In genomic region chrX:11880972-11881371, GRCm38 (mm10) we compare ENCODE assay signal across 13 mouse cellular contexts.
DNase-seq lines count a peak whose midpoint lies in the region; ATAC-seq and TF ChIP-seq lines count a peak whose summit lies in the region.
"Had no signal": no experiment of that assay in that cellular context is flagged by ENCODE, and none has a peak within 500 bp of the region (broad histone marks: within the 10 kb centered on the region; RNA-seq: fewer than 3 reads in every experiment).

No protein-coding gene starts in this region.

- no peaks in the 10 kb centered on the region for H3K36me3 ChIP-seq in hindbrain, embryonic 16.5 days (ENCODE audit: control insufficient read depth, insufficient read depth, low read length)
- no peaks in the 10 kb centered on the region for H3K36me3 ChIP-seq in hindbrain, embryonic 11.5 days (ENCODE audit: control insufficient read depth, insufficient read depth, low read length)

- no peak overlapping the region for H3K4me3 ChIP-seq in hindbrain, embryonic 16.5 days (ENCODE audit: low read length)
- H3K4me3 ChIP-seq in hindbrain, embryonic 11.5 days (ENCODE audit: low read depth, low read length): no peak overlapping the region
- H3K4me3 ChIP-seq: layer of hippocampus, adult 2 months; megakaryocyte, embryonic 14.5 days had no signal

- DNase-seq in hindbrain, embryonic 11.5 days (ENCODE audit: low spot score): no peak
- DNase-seq in 3T3-L1 (ENCODE audit: low read depth, low spot score) (peak; percentile 93), Patski (ENCODE audit: low read depth, low spot score) (peak; percentile 80)
- no peak for DNase-seq in adrenal gland, adult 8-10 months
- no peak for DNase-seq in thymus, adult 18-20 months
- DNase-seq: heart, postnatal 14 days; kidney, adult 8-10 months had no signal

- H3K4me1 ChIP-seq in hindbrain, embryonic 16.5 days (ENCODE audit: control insufficient read depth, insufficient read depth, low read depth, low read length): no peaks in the 10 kb centered on the region
- H3K4me1 ChIP-seq in hindbrain, embryonic 11.5 days (replicated peaks; ENCODE audit: control insufficient read depth, insufficient read depth, low read length): no peaks in the 10 kb centered on the region

- CTCF ChIA-PET in Patski (lab: Charles Lee): no interaction called here

- no peak for TF ChIP-seq CTCF in Patski (IDR thresholded peaks at IDR 0.05)

- ATAC-seq in hindbrain, embryonic 16.5 days: peak; percentile 86
- ATAC-seq in hindbrain, embryonic 11.5 days (ENCODE audit: low FRiP score): no peak
- peak; percentile 88 for ATAC-seq in Patski
- peak; percentile 70 for ATAC-seq in megakaryocyte progenitor cell, adult 5-6 weeks (replicated peaks; ENCODE audit: poor library complexity)
- ATAC-seq in inflammation-experienced regulatory T-cells, adult 6 months: no peak

- H3K9me3 ChIP-seq in hindbrain, embryonic 16.5 days (ENCODE audit: control insufficient read depth, low read length): no peaks in the 10 kb centered on the region
- no peaks in the 10 kb centered on the region for H3K9me3 ChIP-seq in hindbrain, embryonic 11.5 days (ENCODE audit: control insufficient read depth, low read length)

- WGBS in hindbrain, embryonic 16.5 days: 80% methylated on average over 1 of the region's 1 CpGs
- WGBS in hindbrain, embryonic 11.5 days: 92% methylated on average over 1 of the region's 1 CpGs

- POLR2A ChIA-PET in Patski (lab: Charles Lee): interaction anchor here (0.8 kb wide), 1 partner anchor 34 kb away, joined by 3 read pairs; no protein-coding TSS in a partner anchor

- H3K27ac ChIP-seq in hindbrain, embryonic 16.5 days (ENCODE audit: low read depth, low read length): no peak overlapping the region
- no peak overlapping the region for H3K27ac ChIP-seq in hindbrain, embryonic 11.5 days (ENCODE audit: low read depth, low read length)
- H3K27ac ChIP-seq: layer of hippocampus, adult 2 months; liver, embryonic 14.5 days had no signal

- H3K27me3 ChIP-seq in hindbrain, embryonic 16.5 days (replicated peaks; ENCODE audit: control insufficient read depth, insufficient read depth, low read length): peaks cover 4% of the 10 kb centered on the region; the same call in 1 of the 2 replicates
- H3K27me3 ChIP-seq in hindbrain, embryonic 11.5 days (ENCODE audit: control insufficient read depth, insufficient read depth, low read length): peaks cover 2% of the 10 kb centered on the region; the same call in 1 of the 2 replicates
- no peaks in the 10 kb centered on the region for H3K27me3 ChIP-seq in Patski

- no peak overlapping the region for H3K9ac ChIP-seq in hindbrain, embryonic 16.5 days (ENCODE audit: low read depth, low read length)
- H3K9ac ChIP-seq in hindbrain, embryonic 11.5 days (ENCODE audit: low read depth, low read length): no peak overlapping the region
- H3K9ac ChIP-seq: liver, embryonic 14.5 days had no signal

- no peak overlapping the region for H3K4me2 ChIP-seq in hindbrain, embryonic 16.5 days (ENCODE audit: low read length)
- H3K4me2 ChIP-seq in hindbrain, embryonic 11.5 days (replicated peaks; ENCODE audit: low read depth, low read length): no peak overlapping the region

- in situ Hi-C loops in Patski (cut with MboI; ENCODE audit: low pct_unique_long_range_greater_than_20kb): no loop called here

Comparison
In these comparisons a context has a peak if more than half of its experiments do, and no peak if none do; other contexts are left out.
1. ATAC-seq: peak in hindbrain, embryonic 16.5 days (single experiment), Patski (single experiment) and megakaryocyte progenitor cell, adult 5-6 weeks (single experiment); none in hindbrain, embryonic 11.5 days (single experiment) and inflammation-experienced regulatory T-cells, adult 6 months (single experiment).
2. DNase-seq: peak in 3T3-L1 (single experiment) and Patski (single experiment); none in hindbrain, embryonic 11.5 days (single experiment), adrenal gland, adult 8-10 months (single experiment) and thymus, adult 18-20 months (0 of 2).